Mouse (Mus musculus): ENCODE results near the gene Ypel5. TPM values are rescaled to one million over a fixed set of nuclear protein-coding genes. Genes with fewer than 3 reads are reported as not detected.

The Ypel5 gene
- total and polyA plus RNA-seq, 3 experiments = 8.9 to 16.1 (median 14.3) TPM

GRCm38 (mm10) chr17:72857677-72858633, 21.7 kb downstream of the Ypel5 start:
- dilution Hi-C loops (cut with MboI; ENCODE audit: extremely low pct_ligation_motif_present, extremely low pct_unique_long_range_greater_than_20kb, low sequenced_read_pairs) = no loop called here
- H3K36me3 ChIP-seq (replicated peaks in 1 of 2; ENCODE audit: control insufficient read depth in 1 of 2, insufficient read depth in 1 of 2, low read length in 1 of 2) = no peaks in the 10 kb centered on the region

GRCm38 (mm10) chr17:72863226-72863625, 27.0 kb downstream of the Ypel5 start:
- TF ChIP-seq UBTF (IDR thresholded peaks at IDR 0.05; ENCODE audit: low read depth, low read length) = no peak
- TF ChIP-seq EP300 (IDR thresholded peaks at IDR 0.05; ENCODE audit: low read length) = no peak
- no peak for TF ChIP-seq E2F4 (IDR thresholded peaks at IDR 0.05; ENCODE audit: insufficient replicate concordance, low read depth, low read length)
- no peak for TF ChIP-seq KAT2A (IDR thresholded peaks at IDR 0.05; ENCODE audit: insufficient replicate concordance, low read length)
- TF ChIP-seq CHD1 (IDR thresholded peaks at IDR 0.05; ENCODE audit: low read depth, low read length) = no peak
- no peak for TF ChIP-seq JUND (conservative IDR thresholded peaks at IDR 0.05; ENCODE audit: low read depth, low read length)
- TF ChIP-seq SMC3 (IDR thresholded peaks at IDR 0.05; ENCODE audit: low read depth, low read length) = no peak
- no peak for TF ChIP-seq MAZ (IDR thresholded peaks at IDR 0.05; ENCODE audit: low read depth, low read length)
- TF ChIP-seq ZC3H11A (IDR thresholded peaks at IDR 0.05; ENCODE audit: low read depth, low read length) = no peak
- TF ChIP-seq MAX (IDR thresholded peaks at IDR 0.05; ENCODE audit: low read length) = no peak
- TF ChIP-seq HCFC1 (IDR thresholded peaks at IDR 0.05; ENCODE audit: low read depth, low read length) = no peak
- TF ChIP-seq JUN (IDR thresholded peaks at IDR 0.05; ENCODE audit: insufficient read depth, low read depth, low read length) = no peak
- TF ChIP-seq BHLHE40 (IDR thresholded peaks at IDR 0.05; ENCODE audit: low read depth, low read length) = no peak
- TF ChIP-seq USF2 (conservative IDR thresholded peaks at IDR 0.05; ENCODE audit: low read depth, low read length) = no peak
- no peak for TF ChIP-seq TCF12 (IDR thresholded peaks at IDR 0.05; ENCODE audit: low read depth, low read length)
- TF ChIP-seq NRF1 (IDR thresholded peaks at IDR 0.05; ENCODE audit: low read depth, low read length) = no peak
- no peak for TF ChIP-seq GABPA (IDR thresholded peaks at IDR 0.05; ENCODE audit: insufficient replicate concordance, low read depth, low read length)
- H3K9me3 ChIP-seq (replicated peaks; ENCODE audit: low read length) = no peaks in the 10 kb centered on the region
- dilution Hi-C loops (cut with MboI; ENCODE audit: extremely low pct_ligation_motif_present, extremely low pct_unique_long_range_greater_than_20kb, low sequenced_read_pairs) = no loop called here
- in situ Hi-C loops (cut with MboI; ENCODE audit: low pct_ligation_motif_present, low pct_unique_long_range_greater_than_20kb, low sequenced_read_pairs) = loop anchor here (10.0 to 25.0 kb wide), 2 partner anchors 432 to 874 kb away; no protein-coding TSS in a partner anchor
- H3K4me3 ChIP-seq (replicated peaks in 1 of 3; ENCODE audit: low read depth in 2 of 3, low read length in 2 of 3, poor library complexity in 1 of 3) = no peak overlapping the region
- H3K4me2 ChIP-seq (ENCODE audit: insufficient read depth, low read depth, poor library complexity, severe bottlenecking) = no peak overlapping the region
- no peaks in the 10 kb centered on the region for H3K27me3 ChIP-seq (replicated peaks)
- H3K36me3 ChIP-seq (replicated peaks in 1 of 2; ENCODE audit: control insufficient read depth in 1 of 2, insufficient read depth in 1 of 2, low read length in 1 of 2) = no peaks in the 10 kb centered on the region
- H3K27ac ChIP-seq (ENCODE audit: insufficient read depth, low read depth) = no peak overlapping the region
- H3K4me1 ChIP-seq (ENCODE audit: control insufficient read depth in 1 of 2, insufficient read depth in 2 of 2) = peaks cover 2 to 4% of the 10 kb centered on the region in 2 experiments; a peak in 2 of 4 replicates
- H3K9ac ChIP-seq (ENCODE audit: insufficient read depth, low read depth) = no peak overlapping the region
- H3K79me2 ChIP-seq (replicated peaks; ENCODE audit: control insufficient read depth, extremely low read depth, insufficient read depth, poor library complexity, severe bottlenecking) = no peaks in the 10 kb centered on the region
- no peak for DNase-seq (ENCODE audit: extremely low read depth)

More at GRCm38 (mm10) chr17:72857677-72858633, 21.7 kb downstream of the Ypel5 start:
- no peak overlapping the region for H3K27ac ChIP-seq (ENCODE audit: insufficient read depth, low read depth)
- peak; percentile 72 for DNase-seq (ENCODE audit: extremely low read depth)
- H3K9ac ChIP-seq (ENCODE audit: insufficient read depth, low read depth) = no peak overlapping the region
- in situ Hi-C loops (cut with MboI; ENCODE audit: low pct_ligation_motif_present, low pct_unique_long_range_greater_than_20kb, low sequenced_read_pairs) = loop anchor here (25.0 kb wide), 1 partner anchor 879 kb away; no protein-coding TSS in a partner anchor
- H3K4me3 ChIP-seq (replicated peaks in 1 of 3; ENCODE audit: low read depth in 2 of 3, low read length in 2 of 3, poor library complexity in 1 of 3) = no peak overlapping the region
- peaks cover 0 to 14% of the 10 kb centered on the region in 2 experiments; a peak in 2 of 4 replicates for H3K4me1 ChIP-seq (ENCODE audit: control insufficient read depth in 1 of 2, insufficient read depth in 2 of 2)
- H3K4me2 ChIP-seq (ENCODE audit: insufficient read depth, low read depth, poor library complexity, severe bottlenecking) = no peak overlapping the region
- no peaks in the 10 kb centered on the region for H3K9me3 ChIP-seq (replicated peaks; ENCODE audit: low read length)
- TF ChIP-seq PAX5 (IDR thresholded peaks at IDR 0.05; ENCODE audit: low read length) = no peak
- TF ChIP-seq POLR2A (IDR thresholded peaks at IDR 0.05; ENCODE audit: low read depth, low read length) = no peak
- TF ChIP-seq IRF4 (IDR thresholded peaks at IDR 0.05; ENCODE audit: low read depth, low read length) = no peak
- TF ChIP-seq JUND (conservative IDR thresholded peaks at IDR 0.05; ENCODE audit: low read depth, low read length) = no peak
- no peak for TF ChIP-seq JUN (IDR thresholded peaks at IDR 0.05; ENCODE audit: insufficient read depth, low read depth, low read length)
- peak; percentile 99 for TF ChIP-seq RAD21 (IDR thresholded peaks at IDR 0.05; ENCODE audit: low read depth, low read length)
- no peak for TF ChIP-seq MAX (IDR thresholded peaks at IDR 0.05; ENCODE audit: low read length)
- TF ChIP-seq MEF2A (IDR thresholded peaks at IDR 0.05; ENCODE audit: borderline replicate concordance, low read depth, low read length) = no peak
- TF ChIP-seq ELF1 (IDR thresholded peaks at IDR 0.05; ENCODE audit: low read depth, low read length) = no peak
- TF ChIP-seq MAZ (IDR thresholded peaks at IDR 0.05; ENCODE audit: low read depth, low read length) = 0 out of 2 replicates have a peak, but pooled peaks have one; percentile 33
- no peak for TF ChIP-seq EP300 (IDR thresholded peaks at IDR 0.05; ENCODE audit: low read length)
- TF ChIP-seq CTCF (conservative IDR thresholded peaks at IDR 0.05 in 1 of 2, IDR thresholded peaks at IDR 0.05 in 1 of 2; ENCODE audit: low read depth in 2 of 2, low read length in 2 of 2) = peak; percentile 79 to 96
- TF ChIP-seq ZKSCAN1 (IDR thresholded peaks at IDR 0.05; ENCODE audit: borderline replicate concordance, low read depth, low read length) = no peak
- peak; percentile 91 for TF ChIP-seq SMC3 (IDR thresholded peaks at IDR 0.05; ENCODE audit: low read depth, low read length)
- peak; percentile 88 for TF ChIP-seq ZC3H11A (IDR thresholded peaks at IDR 0.05; ENCODE audit: low read depth, low read length)
- TF ChIP-seq TBP (conservative IDR thresholded peaks at IDR 0.05; ENCODE audit: low read depth, low read length) = no peak
- TF ChIP-seq ETS1 (conservative IDR thresholded peaks at IDR 0.05; ENCODE audit: low read depth, low read length) = no peak
- no peak for TF ChIP-seq USF2 (conservative IDR thresholded peaks at IDR 0.05; ENCODE audit: low read depth, low read length)
- TF ChIP-seq MAFK (IDR thresholded peaks at IDR 0.05; ENCODE audit: insufficient replicate concordance, low read length) = no peak
- no peaks in the 10 kb centered on the region for H3K79me2 ChIP-seq (replicated peaks; ENCODE audit: control insufficient read depth, extremely low read depth, insufficient read depth, poor library complexity, severe bottlenecking)
- H3K27me3 ChIP-seq (replicated peaks) = no peaks in the 10 kb centered on the region
